Mouse (Mus musculus) thymus, adult 2 months (tissue): ENCODE measurements around the gene Cnot10. TPM values are rescaled to one million over a fixed set of nuclear protein-coding genes. Genes with fewer than 3 reads are reported as not detected.
A peak's percentile ranks its signal among the peaks of the same experiment; 100 is the strongest.

Experiments
- DNase-seq: peaks from one replicate; pipeline ENCODE4 v3.0.0; 2021
- H3K27ac ChIP-seq: fragments of 200-500 bp; 2 replicates; pipeline ENCODE4 v1.5.1; 2012; ENCODE audit warnings: low read length, control low read depth; ENCODE audit not compliant: control insufficient read depth, insufficient read depth
- H3K27me3 ChIP-seq: fragments of 200-500 bp; 2 replicates; pipeline ENCODE4 v1.6.1; 2012; ENCODE audit warnings: mild to moderate bottlenecking, low read length, moderate library complexity, mixed read lengths; ENCODE audit not compliant: control insufficient read depth, insufficient read depth
- H3K36me3 ChIP-seq: fragments of 200-500 bp; 2 replicates; pipeline ENCODE4 v1.6.1; 2012; ENCODE audit warnings: mild to moderate bottlenecking, low read length, moderate library complexity; ENCODE audit not compliant: control insufficient read depth, insufficient read depth
- H3K4me1 ChIP-seq: fragments of 200-500 bp; replicated peaks from 2 replicates; pipeline ENCODE4 v1.6.1; 2012; ENCODE audit warnings: low read length; ENCODE audit not compliant: control insufficient read depth, insufficient read depth
- H3K4me3 ChIP-seq: fragments of 200-500 bp; 2 replicates; pipeline ENCODE4 v1.5.1; 2012; ENCODE audit warnings: mild to moderate bottlenecking, low read length, control low read depth, moderate library complexity; ENCODE audit not compliant: control insufficient read depth, insufficient read depth
- CTCF ChIP-seq: fragments of 200-500 bp; IDR thresholded peaks from 2 replicates; pipeline ENCODE4 v1.5.1; 2012; ENCODE audit warnings: mild to moderate bottlenecking, control low read depth, low read length, moderate library complexity, borderline replicate concordance; ENCODE audit not compliant: control insufficient read depth, poor library complexity, insufficient read depth; ENCODE audit errors: extremely low read depth
- POLR2A ChIP-seq: fragments of 200-500 bp; IDR thresholded peaks from 2 replicates; pipeline ENCODE4 v1.6.1; 2012; ENCODE audit warnings: mild to moderate bottlenecking, low read length, control low read depth, moderate library complexity; ENCODE audit not compliant: control insufficient read depth, poor library complexity, insufficient read depth; ENCODE audit errors: extremely low read depth
- WGBS: fragments of 180-500 bp; shearing (Covaris S2); methylation state at CpG from one replicate; pipeline ENCODE4 v1.1.7; 2018; 5-methylcytosine and 5-hydroxymethylcytosine counted together
- polyA plus RNA-seq: library from polyadenylated mRNA; depleted of rRNA; stranded (reverse); fragments of >200 nt; gene quantifications from 2 replicates; pipeline ENCODE4 v1.2.3, GENCODE M21; 2012

Cnot10 gene
- polyA plus RNA-seq, 1 experiment, result 45.2 TPM

GRCm38 (mm10) chr9:114639186-114639748 is 717 bp downstream of the Cnot10 start:
- Histone ChIP-seq H3K4me3 (peak overlapping the region; percentile 75), H3K27me3 (no peaks in the 10 kb centered on the region), H3K36me3 (no peaks in the 10 kb centered on the region), H3K4me1 (peaks cover 30% of the 10 kb centered on the region), H3K27ac (peak overlapping the region; percentile 30)
- no peak for TF ChIP-seq CTCF
- no peak for TF ChIP-seq POLR2A
- no peak for DNase-seq
- WGBS, result 16% methylated on average over 18 of the region's 18 CpGs

GRCm38 (mm10) chr9:114636751-114637150 is 3.2 kb downstream of the Cnot10 start:
- Histone ChIP-seq H3K27ac (no peak overlapping the region), H3K4me1 (peaks cover 30% of the 10 kb centered on the region), H3K4me3 (no peak overlapping the region), H3K27me3 (no peaks in the 10 kb centered on the region), H3K36me3 (no peaks in the 10 kb centered on the region; the same call in 1 of the 2 replicates)
- TF ChIP-seq CTCF, result no peak
- DNase-seq, result no peak
- WGBS, result 90% methylated on average over 3 of the region's 3 CpGs

GRCm38 (mm10) chr9:114636150-114636549 is 3.8 kb downstream of the Cnot10 start:
- WGBS, result 34% methylated on average over 4 of the region's 4 CpGs
- Histone ChIP-seq H3K27me3 (no peaks in the 10 kb centered on the region), H3K4me1 (peaks cover 30% of the 10 kb centered on the region), H3K27ac (no peak overlapping the region; the same call in 1 of the 2 replicates), H3K4me3 (no peak overlapping the region), H3K36me3 (peaks cover 4% of the 10 kb centered on the region; the same call in 1 of the 2 replicates)
- no peak for DNase-seq
- TF ChIP-seq POLR2A (no peak), CTCF (no peak)

GRCm38 (mm10) chr9:114632331-114632730 is 7.7 kb downstream of the Cnot10 start:
- 91% methylated on average over 4 of the region's 4 CpGs for WGBS
- H3K36me3 ChIP-seq, result peaks cover 30% of the 10 kb centered on the region
- no peak overlapping the region for H3K4me3 ChIP-seq
- TF ChIP-seq CTCF, result no peak
- TF ChIP-seq POLR2A, result no peak
- H3K27ac ChIP-seq, result no peak overlapping the region
- peaks cover 14% of the 10 kb centered on the region for H3K4me1 ChIP-seq
- no peak for DNase-seq
- H3K27me3 ChIP-seq, result no peaks in the 10 kb centered on the region

GRCm38 (mm10) chr9:114626726-114627125 is 13.3 kb downstream of the Cnot10 start:
- Histone ChIP-seq H3K27me3 (no peaks in the 10 kb centered on the region), H3K36me3 (peaks cover 76% of the 10 kb centered on the region), H3K4me1 (no peaks in the 10 kb centered on the region), H3K4me3 (no peak overlapping the region), H3K27ac (no peak overlapping the region)
- no peak for TF ChIP-seq POLR2A
- TF ChIP-seq CTCF, result no peak
- no peak for DNase-seq
- 99% methylated on average over 4 of the region's 4 CpGs for WGBS

- 97% methylated on average over 6 of the region's 6 CpGs for WGBS
- Histone ChIP-seq H3K36me3 (peaks cover 82% of the 10 kb centered on the region), H3K4me1 (no peaks in the 10 kb centered on the region), H3K27ac (no peak overlapping the region), H3K4me3 (no peak overlapping the region), H3K27me3 (no peaks in the 10 kb centered on the region)
- TF ChIP-seq CTCF (no peak), POLR2A (no peak)
- DNase-seq, result no peak
Observed at GRCm38 (mm10) chr9:114624178-114624577, 15.8 kb downstream of the Cnot10 start.

GRCm38 (mm10) chr9:114621149-114621548 is 18.8 kb downstream of the Cnot10 start:
- no peaks in the 10 kb centered on the region for H3K4me1 ChIP-seq
- no peak for DNase-seq
- no peak overlapping the region for H3K4me3 ChIP-seq
- no peaks in the 10 kb centered on the region for H3K27me3 ChIP-seq
- H3K36me3 ChIP-seq, result peaks cover 73% of the 10 kb centered on the region
- WGBS, result 96% methylated on average over 5 of the region's 5 CpGs
- no peak overlapping the region for H3K27ac ChIP-seq
- TF ChIP-seq CTCF (no peak), POLR2A (no peak)
